Mouse (Mus musculus) intestine, embryonic 14.5 days (tissue): ENCODE results near the gene Otud4. TPM values are rescaled to one million over a fixed set of nuclear protein-coding genes. Genes with fewer than 3 reads are reported as not detected.

ENCODE experiments used
- ATAC-seq: fragments of 200-750 bp; cut with Nextera tagmentation; replicated peaks from 2 replicates; pipeline ENCODE4 v1.8.0; 2017; ENCODE audit warnings: low read depth, moderate number of reproducible peaks, moderate TSS enrichment, moderate library complexity; ENCODE audit not compliant: low FRiP score, low TSS enrichment
- DNase-seq: peaks from one replicate; pipeline ENCODE4 v3.0.0-alpha.2; 2018; ENCODE audit warnings: low spot score
- H3K27ac ChIP-seq: fragments of 300-500 bp; sonication (generic); 2 replicates; pipeline ENCODE4 v1.5.1; 2014; ENCODE audit warnings: low read depth, mild to moderate bottlenecking, control low read depth
- H3K27me3 ChIP-seq: fragments of 300-500 bp; sonication (generic); replicated peaks from 2 replicates; pipeline ENCODE4 v1.6.1; 2014; ENCODE audit warnings: low read length, control low read depth; ENCODE audit not compliant: control insufficient read depth, insufficient read depth
- H3K36me3 ChIP-seq: fragments of 300-500 bp; sonication (generic); 2 replicates; pipeline ENCODE4 v1.6.1; 2014; ENCODE audit warnings: low read length, control low read depth; ENCODE audit not compliant: control insufficient read depth, insufficient read depth
- H3K4me1 ChIP-seq: fragments of 300-500 bp; sonication (generic); replicated peaks from 2 replicates; pipeline ENCODE4 v1.6.1; 2014; ENCODE audit warnings: low read length, control low read depth, mixed read lengths; ENCODE audit not compliant: control insufficient read depth, insufficient read depth
- H3K4me2 ChIP-seq: fragments of 300-500 bp; sonication (generic); 2 replicates; pipeline ENCODE4 v1.6.1; 2014; ENCODE audit warnings: low read length
- H3K4me3 ChIP-seq: fragments of 300-500 bp; sonication (generic); 2 replicates; pipeline ENCODE4 v1.5.1; 2014; ENCODE audit warnings: low read depth, low read length, control low read depth, mixed read lengths
- H3K9ac ChIP-seq: fragments of 300-500 bp; sonication (generic); 2 replicates; pipeline ENCODE4 v1.6.1; 2014; ENCODE audit warnings: mild to moderate bottlenecking, low read length
- H3K9me3 ChIP-seq: fragments of 300-500 bp; sonication (generic); 2 replicates; pipeline ENCODE4 v1.6.1; 2016; ENCODE audit warnings: low read length, control low read depth; ENCODE audit not compliant: control insufficient read depth
- WGBS: fragments of 180-500 bp; shearing (Covaris S2); extraction: QIAGEN DNeasy Blood & Tissue Kit; methylation state at CpG from one replicate; pipeline ENCODE4 v1.1.7; 2014; 5-methylcytosine and 5-hydroxymethylcytosine counted together
- polyA plus RNA-seq: library from polyadenylated mRNA; unstranded; fragments of >200 nt; fragmentation: Nextera tagmentation; extraction: Ambion mirVana; gene quantifications from 2 replicates; pipeline ENCODE4 v1.2.1, GENCODE M21; 2014

Otud4 gene
- polyA plus RNA-seq, 1 experiment from 2014 or later = 28.1 TPM

GRCm38 (mm10) chr8:79626213-79626612 lies 13.2 kb upstream of the Otud4 start:
- WGBS = 80% methylated on average over 5 of the region's 5 CpGs
- no peak for DNase-seq
- H3K4me2 ChIP-seq = no peak overlapping the region

DNA sequence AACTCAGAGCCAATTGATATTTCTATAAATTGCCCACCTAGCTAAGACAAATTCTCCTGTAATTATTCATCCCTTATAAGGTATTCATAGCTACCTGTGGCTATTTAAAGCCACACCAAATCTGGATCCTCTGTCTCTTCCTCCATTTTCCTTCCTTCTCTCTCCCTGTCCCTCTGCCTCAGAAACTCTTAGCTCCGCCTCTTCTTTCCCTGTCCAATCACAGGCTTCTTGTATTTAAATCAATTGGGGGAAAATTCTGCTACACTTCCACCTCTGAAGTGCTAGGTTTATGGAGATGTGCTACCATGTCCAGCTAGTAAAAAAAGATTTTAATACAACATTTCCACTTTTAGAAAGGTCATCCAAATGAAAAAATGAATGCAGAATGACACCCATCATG lies 3.9 kb upstream of the Otud4 start:
- WGBS = 91% methylated on average over 1 of the region's 1 CpGs

More at GRCm38 (mm10) chr8:79626213-79626612, 13.2 kb upstream of the Otud4 start:
- no peaks in the 10 kb centered on the region for H3K36me3 ChIP-seq
- no peaks in the 10 kb centered on the region for H3K27me3 ChIP-seq
- H3K9me3 ChIP-seq = no peaks in the 10 kb centered on the region
- H3K9ac ChIP-seq = no peak overlapping the region
- no peaks in the 10 kb centered on the region for H3K4me1 ChIP-seq
- H3K27ac ChIP-seq = no peak overlapping the region
- no peak for ATAC-seq
- no peak overlapping the region for H3K4me3 ChIP-seq

DNA sequence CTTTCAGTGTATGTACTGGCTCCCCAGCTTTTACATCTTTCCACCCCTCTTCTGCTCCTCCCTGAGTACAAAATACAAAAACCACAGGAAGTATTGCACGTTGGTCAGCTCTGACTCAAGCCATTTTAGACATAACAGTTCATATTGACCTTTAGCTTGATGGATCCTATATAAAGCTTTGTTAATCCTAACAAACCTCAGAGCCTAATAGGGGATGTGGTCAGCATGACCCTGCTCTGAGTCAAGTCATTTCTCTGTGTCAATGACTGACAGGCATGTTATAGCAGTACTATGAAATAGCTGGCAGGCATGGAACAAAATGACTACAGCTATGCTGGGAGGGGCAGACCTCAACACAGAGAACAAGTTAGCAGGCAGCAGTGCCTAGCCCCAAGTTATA lies 3.3 kb upstream of the Otud4 start:
- H3K27me3 ChIP-seq = no peaks in the 10 kb centered on the region
- H3K27ac ChIP-seq = no peak overlapping the region
- no peak overlapping the region for H3K4me3 ChIP-seq
- no peaks in the 10 kb centered on the region for H3K36me3 ChIP-seq
- no peak overlapping the region for H3K4me2 ChIP-seq
- WGBS = 89% methylated on average over 1 of the region's 1 CpGs
- no peaks in the 10 kb centered on the region for H3K9me3 ChIP-seq
- no peak overlapping the region for H3K9ac ChIP-seq
- ATAC-seq (no peak), DNase-seq (no peak)
- H3K4me1 ChIP-seq = peaks cover 3% of the 10 kb centered on the region

More for the DNA sequence above, 3.9 kb upstream of the Otud4 start:
- Histone ChIP-seq H3K4me2 (no peak overlapping the region), H3K9me3 (no peaks in the 10 kb centered on the region), H3K4me3 (no peak overlapping the region), H3K4me1 (no peaks in the 10 kb centered on the region), H3K9ac (no peak overlapping the region), H3K27ac (no peak overlapping the region), H3K36me3 (no peaks in the 10 kb centered on the region), H3K27me3 (no peaks in the 10 kb centered on the region)
- no peak for DNase-seq
- ATAC-seq = no peak

GRCm38 (mm10) chr8:79637237-79637636 lies 2.2 kb upstream of the Otud4 start:
- Histone ChIP-seq H3K4me3 (no peak overlapping the region), H3K4me2 (no peak overlapping the region), H3K9ac (no peak overlapping the region), H3K36me3 (no peaks in the 10 kb centered on the region), H3K4me1 (peaks cover 12% of the 10 kb centered on the region), H3K27me3 (no peaks in the 10 kb centered on the region), H3K27ac (no peak overlapping the region), H3K9me3 (no peaks in the 10 kb centered on the region)
- ATAC-seq = no peak
- no peak for DNase-seq
- 91% methylated on average over 3 of the region's 3 CpGs for WGBS

- WGBS = 5% methylated on average over 11 of the region's 11 CpGs
- peak overlapping the region; percentile 95; the same call in 1 of the 2 replicates for H3K27ac ChIP-seq
- H3K36me3 ChIP-seq = no peaks in the 10 kb centered on the region
- peaks cover 16% of the 10 kb centered on the region for H3K4me1 ChIP-seq
- no peaks in the 10 kb centered on the region for H3K27me3 ChIP-seq
- ATAC-seq (no peak), DNase-seq (no peak)
- H3K9me3 ChIP-seq = no peaks in the 10 kb centered on the region
- peak overlapping the region; percentile 56 for H3K4me3 ChIP-seq
- peak overlapping the region; percentile 69 for H3K4me2 ChIP-seq
- peak overlapping the region; percentile 55 for H3K9ac ChIP-seq
Measured at GRCm38 (mm10) chr8:79638001-79638706, 1.3 kb upstream of the Otud4 start.

DNA sequence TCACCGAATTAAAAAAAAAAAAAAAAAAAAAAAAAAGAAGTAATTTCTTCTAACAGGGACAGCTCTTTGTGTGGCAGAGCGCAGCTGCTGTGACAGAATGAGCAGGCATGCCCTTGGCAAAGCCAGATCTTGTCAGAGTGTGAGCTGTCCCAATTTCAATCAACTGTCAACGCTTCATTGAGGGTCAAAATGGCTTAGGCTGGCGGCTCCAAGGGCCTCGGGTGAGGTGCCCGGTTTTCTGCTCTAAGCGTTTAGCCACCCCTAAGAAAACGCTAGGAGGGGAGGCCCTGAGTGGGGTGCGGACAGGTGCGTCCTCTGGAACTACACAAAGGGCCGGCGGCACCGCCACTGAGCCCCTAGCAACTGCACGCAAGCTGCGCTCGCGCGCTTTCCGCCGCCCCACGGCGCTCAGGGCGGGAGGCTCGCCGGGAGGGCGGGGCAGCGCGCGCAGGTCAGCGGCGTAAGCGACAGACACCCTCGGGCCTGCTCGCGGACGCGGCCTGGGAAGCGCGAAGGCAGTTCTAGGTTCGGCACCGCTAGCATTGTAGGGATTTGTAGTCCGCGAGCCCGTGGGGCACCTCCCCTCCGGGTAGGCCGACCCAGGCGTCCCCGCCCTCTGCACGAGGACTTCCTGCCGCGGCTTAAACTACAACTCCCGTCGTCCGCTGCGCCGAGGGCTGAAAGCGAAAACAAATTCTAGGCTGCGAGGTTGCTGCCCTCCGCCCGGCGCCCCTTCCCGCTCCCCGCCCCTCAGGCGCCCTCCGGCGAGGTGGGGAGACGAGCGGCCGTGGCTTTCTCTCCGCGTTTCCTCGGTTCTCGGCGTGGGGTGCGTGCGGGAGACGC lies 490 bp upstream of the Otud4 start:
- under 1% methylated on average over 76 of the region's 77 CpGs for WGBS

DNA sequence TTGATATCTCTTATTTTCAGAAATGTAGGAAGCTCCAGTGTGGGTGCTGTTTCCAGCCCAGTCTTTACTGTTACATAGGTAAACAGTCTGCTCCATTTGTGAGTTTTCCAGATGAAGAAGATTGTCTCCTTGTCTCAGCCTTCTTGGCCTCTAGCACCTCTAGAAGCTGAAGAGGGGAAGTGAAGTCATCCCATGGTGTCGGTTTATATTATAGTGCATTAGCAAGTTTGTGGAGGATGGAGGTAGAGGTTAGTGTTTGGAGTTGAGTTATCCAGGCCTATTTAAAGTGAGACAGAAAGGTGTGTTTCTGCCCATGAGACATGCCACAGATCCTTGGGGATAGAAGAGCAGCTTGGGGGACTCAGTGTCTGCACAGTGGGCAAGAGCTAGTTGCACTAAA lies 1.7 kb downstream of the Otud4 start:
- Histone ChIP-seq H3K36me3 (peaks cover 25% of the 10 kb centered on the region), H3K4me1 (peaks cover 16% of the 10 kb centered on the region), H3K9ac (peak overlapping the region; percentile 70), H3K4me2 (peak overlapping the region; percentile 53), H3K4me3 (peak overlapping the region; percentile 56), H3K27me3 (no peaks in the 10 kb centered on the region), H3K9me3 (no peaks in the 10 kb centered on the region), H3K27ac (no peak overlapping the region)
- ATAC-seq = no peak
- WGBS = 9% methylated on average over 1 of the region's 1 CpGs
- no peak for DNase-seq

More for the DNA sequence above, 490 bp upstream of the Otud4 start:
- peak; percentile 99 for ATAC-seq
- Histone ChIP-seq H3K27ac (peak overlapping the region; percentile 95), H3K36me3 (peaks cover 5% of the 10 kb centered on the region), H3K9ac (peak overlapping the region; percentile 70), H3K4me3 (peak overlapping the region; percentile 56), H3K27me3 (no peaks in the 10 kb centered on the region), H3K4me1 (peaks cover 16% of the 10 kb centered on the region), H3K9me3 (no peaks in the 10 kb centered on the region), H3K4me2 (peak overlapping the region; percentile 69)
- peak; percentile 97 for DNase-seq

DNA sequence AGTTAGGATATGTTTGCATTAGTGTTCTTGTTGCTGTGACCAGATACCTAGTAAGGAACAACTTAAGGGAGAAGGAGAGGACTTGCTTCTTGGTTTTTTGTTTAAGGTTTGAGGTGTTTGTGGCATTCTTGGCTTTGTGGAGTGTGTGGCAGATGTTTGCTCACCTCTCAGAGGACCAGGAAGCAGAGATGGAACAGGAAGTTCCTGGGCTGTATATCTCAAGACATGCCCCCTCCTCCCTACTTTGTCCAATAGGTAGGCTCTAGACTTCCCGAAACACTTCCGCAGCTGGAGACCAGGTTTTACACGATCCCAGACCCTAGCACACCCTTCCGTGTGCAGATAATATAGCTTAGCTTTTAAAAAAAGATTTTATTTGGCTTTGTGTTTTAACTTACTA lies 10.2 kb downstream of the Otud4 start:
- Histone ChIP-seq H3K4me2 (no peak overlapping the region), H3K27me3 (no peaks in the 10 kb centered on the region), H3K4me1 (no peaks in the 10 kb centered on the region), H3K9me3 (no peaks in the 10 kb centered on the region), H3K27ac (no peak overlapping the region), H3K36me3 (peaks cover 62% of the 10 kb centered on the region), H3K4me3 (no peak overlapping the region), H3K9ac (no peak overlapping the region)
- WGBS = 95% methylated on average over 4 of the region's 4 CpGs
- ATAC-seq (no peak), DNase-seq (no peak)
